Mouse (Mus musculus) liver, embryonic 14 days (tissue): ENCODE data around the gene Hap1. TPM values are rescaled to one million over a fixed set of nuclear protein-coding genes. Genes with fewer than 3 reads are reported as not detected.

ENCODE experiments used
- polyA plus RNA-seq: library from polyadenylated mRNA; depleted of rRNA; stranded (reverse); fragments of >200 nt; gene quantifications from 2 replicates; pipeline ENCODE4 v1.2.3, GENCODE M21; 2012; rRNA removed

The Hap1 gene
- 0.32 and 0.38 TPM in 2 replicates for polyA plus RNA-seq

DNA sequence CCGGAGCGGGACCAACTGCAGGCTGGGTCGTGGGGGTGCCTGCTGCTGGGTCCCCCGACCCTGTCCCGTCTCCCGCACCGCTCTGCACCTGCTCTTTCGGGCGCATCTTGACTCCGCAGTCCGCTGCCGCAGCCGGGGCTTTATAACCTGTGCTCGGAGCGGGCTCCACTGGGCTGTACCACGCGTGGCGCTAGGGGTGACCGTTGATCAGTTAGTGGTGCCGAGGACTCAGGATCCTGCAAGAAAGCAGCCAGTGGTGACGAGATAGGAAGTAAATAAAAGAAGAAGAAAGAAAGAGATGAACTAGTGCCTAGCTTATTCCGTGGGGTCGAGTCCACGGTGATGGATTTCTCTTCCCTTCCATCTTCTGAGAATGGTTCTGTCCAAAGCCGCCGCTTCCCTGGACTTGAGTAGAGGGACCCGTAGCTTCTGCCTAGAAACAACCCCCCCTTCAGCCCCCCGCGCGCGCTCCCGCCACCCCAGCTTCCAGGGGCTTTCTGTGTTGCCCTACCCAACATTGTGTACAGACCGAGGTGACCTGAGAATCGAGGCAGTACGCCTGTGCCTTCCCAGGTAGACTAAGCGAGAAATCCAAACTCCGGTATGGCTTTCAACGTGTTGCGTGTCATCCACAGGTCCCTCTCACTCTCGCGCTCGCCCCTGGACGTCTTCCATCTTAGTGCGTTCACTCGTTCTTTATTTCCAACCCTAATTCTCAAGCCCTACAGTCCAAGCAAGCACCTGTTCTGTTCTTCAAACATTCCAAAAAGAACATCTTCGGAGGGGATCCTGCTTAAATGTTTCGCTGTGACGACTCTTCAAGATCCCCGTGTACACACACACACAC, at the start of gene Hap1:
Gene Hap1 (minus strand): TSS at position 157 of the 847 bp plus-strand sequence.

DNA sequence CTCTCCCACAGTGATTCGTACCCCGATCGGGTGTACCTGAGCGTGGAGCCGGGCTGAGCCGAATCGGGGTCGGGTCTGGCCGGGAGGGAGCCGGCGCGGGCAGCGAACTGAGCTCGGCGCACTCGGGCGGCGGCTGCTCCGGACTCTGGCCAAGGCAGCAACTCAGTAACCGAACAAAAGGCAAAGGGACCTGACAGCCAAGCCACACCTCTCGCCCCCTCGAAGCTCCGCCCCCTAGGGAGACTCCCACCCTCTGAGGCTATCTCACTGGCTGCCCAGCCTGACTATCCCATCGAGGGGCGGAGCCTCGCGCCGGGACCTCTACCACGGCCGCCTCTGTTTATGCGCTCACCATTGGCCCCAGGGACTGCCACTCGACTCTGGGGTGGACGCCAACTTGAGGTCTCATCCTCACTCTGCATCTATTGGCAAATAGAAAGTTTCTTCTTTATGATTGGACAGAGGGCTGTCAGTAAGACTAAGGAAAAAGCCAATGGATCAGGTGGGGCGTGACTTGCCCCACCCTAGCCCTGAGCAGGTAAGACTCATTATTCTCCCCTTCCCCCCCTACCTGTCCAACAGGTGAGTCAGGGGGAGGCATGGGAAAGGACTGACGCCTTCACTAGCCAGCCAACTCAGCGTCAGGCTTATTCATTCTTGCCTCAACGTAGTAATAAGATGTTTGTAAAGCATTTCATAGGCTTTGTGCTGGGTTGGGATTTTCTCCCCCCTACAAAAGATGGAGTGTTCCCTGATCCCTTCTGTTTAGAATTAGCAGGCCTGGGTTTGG, 41.9 kb upstream of the Hap1 start, which contains the start of gene Jup:
Gene Jup (minus strand): TSS at position 164 of the 790 bp plus-strand sequence.

DNA sequence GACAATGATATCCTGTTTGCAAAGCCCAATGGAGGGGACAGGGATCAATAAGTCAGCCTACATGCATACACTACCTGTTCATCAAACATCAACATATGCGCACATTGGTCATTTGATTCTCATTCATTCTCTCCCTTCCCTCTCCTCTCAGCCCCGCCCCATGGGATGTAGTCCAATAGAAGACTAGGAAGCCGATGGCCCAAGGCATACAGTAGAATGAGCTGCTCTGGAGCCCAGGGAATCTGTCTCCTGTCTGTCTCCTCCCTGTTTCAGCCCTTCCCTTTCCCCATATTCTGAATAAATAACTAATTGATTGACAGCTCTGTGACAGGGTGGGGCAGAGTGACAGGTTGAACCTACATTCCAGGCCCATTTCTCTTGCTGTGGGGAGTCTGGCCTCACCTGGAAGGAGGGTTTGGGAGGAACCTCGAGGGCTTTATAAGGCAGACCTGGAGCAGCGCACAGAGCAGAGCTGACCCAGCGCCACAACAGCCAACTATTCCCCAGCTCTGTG, 21.9 kb downstream of the Hap1 start, which contains the start of gene Gast:
Gene Gast (plus strand): TSS at position 464 of the 514 bp plus-strand sequence.

DNA sequence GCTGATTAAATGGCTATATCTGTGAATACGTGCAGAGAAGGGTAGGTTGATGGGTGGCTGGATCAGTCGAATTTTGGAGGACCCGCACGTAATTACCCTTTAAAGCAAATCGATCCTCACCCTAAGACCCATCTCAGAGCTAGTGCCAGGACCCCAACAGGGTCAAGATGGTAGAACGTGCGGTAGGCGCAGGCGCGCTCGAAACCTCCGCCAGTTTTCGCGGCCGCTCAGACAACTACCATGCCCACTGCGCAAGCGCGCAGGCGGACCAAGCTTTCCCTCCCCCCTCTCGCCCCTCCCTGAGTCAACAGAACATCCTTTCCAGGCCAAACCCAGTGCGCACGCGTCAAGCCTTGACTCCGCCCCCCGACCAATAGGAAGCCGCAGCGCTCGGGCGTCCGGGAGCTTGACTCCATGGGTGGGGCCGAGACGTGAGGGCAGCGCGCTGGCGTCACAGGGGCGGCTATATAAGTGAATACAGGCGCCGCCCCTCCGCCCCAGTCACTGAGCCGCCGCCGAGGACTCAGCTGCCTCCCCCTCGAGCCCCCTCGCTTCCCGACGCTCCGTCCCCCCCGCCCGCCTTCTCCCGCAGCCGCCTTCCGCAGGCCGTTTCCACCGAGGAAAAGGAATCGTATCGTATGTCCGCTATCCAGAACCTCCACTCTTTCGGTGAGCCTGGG, 36.3 kb downstream of the Hap1 start, which contains the start of gene Eif1:
Gene Eif1 (plus strand): TSS at position 394 of the 680 bp plus-strand sequence.

Other genes starting within 250 kb of the Hap1 start
- gene Krt13, start 234.6 kb downstream of the Hap1 start, polyA plus RNA-seq: 0.03 TPM in 1 of 2 replicates, not detected in the other
- 0.07 and 0.50 TPM in 2 replicates for gene Krt15, start 220.2 kb downstream of the Hap1 start, polyA plus RNA-seq
- gene Krt19, start 207.5 kb downstream of the Hap1 start, polyA plus RNA-seq: 1.4 and 4.5 TPM in 2 replicates
- gene Krt9, start 162.9 kb downstream of the Hap1 start, polyA plus RNA-seq: not detected in 2 replicates
- 0.17 and 0.45 TPM in 2 replicates for gene Krt14, start 148.6 kb downstream of the Hap1 start, polyA plus RNA-seq
- not detected in 2 replicates for gene Krt16, start 107.2 kb downstream of the Hap1 start, polyA plus RNA-seq
- gene Krt17, start 95.1 kb downstream of the Hap1 start, polyA plus RNA-seq: 0.05 and 0.21 TPM in 2 replicates
- not detected in 2 replicates for gene Krt42, start 86.3 kb downstream of the Hap1 start, polyA plus RNA-seq
- gene Eif1, start 36.2 kb downstream of the Hap1 start, polyA plus RNA-seq: 227 and 233 TPM in 2 replicates
- gene Gast, start 21.7 kb downstream of the Hap1 start, polyA plus RNA-seq: not detected in 2 replicates
- gene Jup, start 41.6 kb upstream of the Hap1 start, polyA plus RNA-seq: 7.5 and 8.3 TPM in 2 replicates
- 2.7 and 3.2 TPM in 2 replicates for gene P3h4, start 58.7 kb upstream of the Hap1 start, polyA plus RNA-seq
- gene Fkbp10, start 59.6 kb upstream of the Hap1 start, polyA plus RNA-seq: 4.4 and 6.1 TPM in 2 replicates
- gene Nt5c3b, start 85.7 kb upstream of the Hap1 start, polyA plus RNA-seq: 12.3 and 13.1 TPM in 2 replicates
- gene Klhl10, start 85.8 kb upstream of the Hap1 start, polyA plus RNA-seq: 0.09 and 0.14 TPM in 2 replicates
- 1.5 and 1.6 TPM in 2 replicates for gene Klhl11, start 116.6 kb upstream of the Hap1 start, polyA plus RNA-seq
- 41.9 and 48.7 TPM in 2 replicates for gene Acly, start 171.9 kb upstream of the Hap1 start, polyA plus RNA-seq
- gene Ttc25, start 189.5 kb upstream of the Hap1 start, polyA plus RNA-seq: 0.01 and 0.03 TPM in 2 replicates
- gene Cnp, start 218.8 kb upstream of the Hap1 start, polyA plus RNA-seq: 5.7 and 6.5 TPM in 2 replicates